Mouse (Mus musculus) A20 (cell line): ENCODE data around the gene Bad.
A peak's percentile ranks its signal among the peaks of the same experiment; 100 is the strongest.
"Not testable (repeated sequence)": the region's sequence is repeated elsewhere in the genome, so short reads cannot be mapped to it uniquely, and the experiment has no call there.

Experiments used
- DNase-seq: peaks from one replicate; pipeline ENCODE4 v3.0.0-alpha.2; 2011; ENCODE audit warnings: low read depth, low spot score

Gene Bad

GRCm38 (mm10) chr19:6985300-6985699, 43.6 kb downstream of the Bad start:
- DNase-seq = no peak

GRCm38 (mm10) chr19:6985951-6986708, 44.5 kb downstream of the Bad start:
- no peak for DNase-seq

GRCm38 (mm10) chr19:6987061-6987903, 45.6 kb downstream of the Bad start, which contains the start of gene Vegfb:
Vegfb (minus strand) TSS chr19:6987651.
- peak; percentile 80 for DNase-seq

GRCm38 (mm10) chr19:6987904-6988285, 46.2 kb downstream of the Bad start:
- DNase-seq = no peak

GRCm38 (mm10) chr19:6989251-6989650, 47.6 kb downstream of the Bad start:
- no peak for DNase-seq

- DNase-seq = no peak
These were observed 49.1 kb downstream of the Bad start for GRCm38 (mm10) chr19:6990712-6991111.

- not testable (repeated sequence) for DNase-seq
These were observed 49.5 kb downstream of the Bad start for GRCm38 (mm10) chr19:6991166-6991565.

- DNase-seq = peak; percentile 100
These were observed 50.6 kb downstream of the Bad start, which contains the start of gene Dnajc4 for GRCm38 (mm10) chr19:6992011-6992858. Dnajc4 (minus strand) TSS chr19:6992572.

GRCm38 (mm10) chr19:6993011-6993770, 51.5 kb downstream of the Bad start:
- DNase-seq = no peak

GRCm38 (mm10) chr19:6994002-6994401, 52.3 kb downstream of the Bad start:
- DNase-seq = no peak

GRCm38 (mm10) chr19:6994489-6994888, 52.8 kb downstream of the Bad start:
- no peak for DNase-seq

GRCm38 (mm10) chr19:6995255-6995991, 53.8 kb downstream of the Bad start:
- no peak for DNase-seq

- DNase-seq = peak; percentile 82
These were observed 54.3 kb downstream of the Bad start, which contains the start of the genes Nudt22 and Trpt1 for GRCm38 (mm10) chr19:6996006-6996405. Nudt22 (minus strand) TSS chr19:6996117. Trpt1 (plus strand) TSS chr19:6996131.

GRCm38 (mm10) chr19:6997721-6998290, 56.1 kb downstream of the Bad start:
- DNase-seq = no peak

GRCm38 (mm10) chr19:6999360-7000063, 57.9 kb downstream of the Bad start:
- no peak for DNase-seq
